Mouse (Mus musculus) kidney, embryonic 16.5 days (tissue): Measurements from ENCODE around the gene Fbxl18. TPM values are rescaled to one million over a fixed set of nuclear protein-coding genes. Genes with fewer than 3 reads are reported as not detected.

Experiments used
- polyA plus RNA-seq: library from polyadenylated mRNA; unstranded; fragments of >200 nt; fragmentation: Nextera tagmentation; extraction: Ambion mirVana; gene quantifications from 2 replicates; pipeline ENCODE4 v1.2.1, GENCODE M21; 2015

Gene Fbxl18
- polyA plus RNA-seq, 1 experiment from 2014 or later = 14.0 TPM

Other genes starting within 250 kb of the Fbxl18 start
- gene Slc29a4, start 202.9 kb downstream of the Fbxl18 start, polyA plus RNA-seq = 5.1 and 6.2 TPM in 2 replicates
- 18.2 and 20.6 TPM in 2 replicates for gene Tnrc18, start 77.8 kb downstream of the Fbxl18 start, polyA plus RNA-seq
- 12,646 and 13,929 TPM in 2 replicates for gene Actb, start 11.3 kb upstream of the Fbxl18 start, polyA plus RNA-seq
- 302 and 349 TPM in 2 replicates for gene Fscn1, start 64.9 kb upstream of the Fbxl18 start, polyA plus RNA-seq
- 39.4 and 46.2 TPM in 2 replicates for gene Rnf216, start 217.6 kb upstream of the Fbxl18 start, polyA plus RNA-seq